Mouse (Mus musculus) monocyte, adult 2 months (primary cell): ENCODE results near the gene Rassf3.

Experiments
- DNase-seq, 2 experiments: peaks; one replicate each; pipeline ENCODE4 v3.0.0; 2022; ENCODE audit warnings: low spot score in 2 of 2, low read depth in 1 of 2

The Rassf3 gene

GRCm38 (mm10) chr10:121430764-121431540 lies 45.2 kb downstream of the Rassf3 start:
- no peak for DNase-seq

GRCm38 (mm10) chr10:121429981-121430682 lies 46.0 kb downstream of the Rassf3 start:
- no peak for DNase-seq

- DNase-seq = no peak
These were observed 46.6 kb downstream of the Rassf3 start for GRCm38 (mm10) chr10:121429581-121429980.

- no peak for DNase-seq
These were observed 47.1 kb downstream of the Rassf3 start for GRCm38 (mm10) chr10:121429089-121429488.

- no peak for DNase-seq
These were observed 48.0 kb downstream of the Rassf3 start for GRCm38 (mm10) chr10:121428011-121428711.

GRCm38 (mm10) chr10:121427136-121427535 lies 49.0 kb downstream of the Rassf3 start:
- peak in 1 of 2 experiments; percentile 26 for DNase-seq

GRCm38 (mm10) chr10:121426458-121427070 lies 49.6 kb downstream of the Rassf3 start:
- no peak for DNase-seq

GRCm38 (mm10) chr10:121425506-121426025 lies 50.6 kb downstream of the Rassf3 start:
- DNase-seq = no peak

- DNase-seq = no peak
These were observed 51.1 kb downstream of the Rassf3 start for GRCm38 (mm10) chr10:121425079-121425478.

- no peak for DNase-seq
These were observed 51.7 kb downstream of the Rassf3 start for GRCm38 (mm10) chr10:121424455-121424854.

- no peak for DNase-seq
These were observed 52.4 kb downstream of the Rassf3 start for GRCm38 (mm10) chr10:121423541-121424349.

- DNase-seq = no peak
These were observed 53.9 kb downstream of the Rassf3 start for GRCm38 (mm10) chr10:121422294-121422693.

- DNase-seq = no peak
These were observed 54.4 kb downstream of the Rassf3 start for GRCm38 (mm10) chr10:121421657-121422290.

- no peak for DNase-seq
These were observed 55.1 kb downstream of the Rassf3 start for GRCm38 (mm10) chr10:121421023-121421422.

- DNase-seq = no peak
These were observed 56.3 kb downstream of the Rassf3 start for GRCm38 (mm10) chr10:121419640-121420470.

GRCm38 (mm10) chr10:121418835-121419234 lies 57.3 kb downstream of the Rassf3 start:
- DNase-seq = no peak

- DNase-seq = no peak
These were observed 62.0 kb downstream of the Rassf3 start for GRCm38 (mm10) chr10:121414127-121414526.

GRCm38 (mm10) chr10:121412824-121413223 lies 63.3 kb downstream of the Rassf3 start:
- DNase-seq = no peak
